Mouse (Mus musculus) cerebellum, adult 9-10 months (tissue): ENCODE measurements around the gene Ccnd3.

Experiments used
- DNase-seq: peaks from one replicate; pipeline ENCODE4 v3.0.0; 2022

The Ccnd3 gene

GRCm38 (mm10) chr17:47626031-47626430, 121.2 kb downstream of the Ccnd3 start:
- DNase-seq = no peak

GRCm38 (mm10) chr17:47627791-47628190, 122.9 kb downstream of the Ccnd3 start:
- no peak for DNase-seq

DNA sequence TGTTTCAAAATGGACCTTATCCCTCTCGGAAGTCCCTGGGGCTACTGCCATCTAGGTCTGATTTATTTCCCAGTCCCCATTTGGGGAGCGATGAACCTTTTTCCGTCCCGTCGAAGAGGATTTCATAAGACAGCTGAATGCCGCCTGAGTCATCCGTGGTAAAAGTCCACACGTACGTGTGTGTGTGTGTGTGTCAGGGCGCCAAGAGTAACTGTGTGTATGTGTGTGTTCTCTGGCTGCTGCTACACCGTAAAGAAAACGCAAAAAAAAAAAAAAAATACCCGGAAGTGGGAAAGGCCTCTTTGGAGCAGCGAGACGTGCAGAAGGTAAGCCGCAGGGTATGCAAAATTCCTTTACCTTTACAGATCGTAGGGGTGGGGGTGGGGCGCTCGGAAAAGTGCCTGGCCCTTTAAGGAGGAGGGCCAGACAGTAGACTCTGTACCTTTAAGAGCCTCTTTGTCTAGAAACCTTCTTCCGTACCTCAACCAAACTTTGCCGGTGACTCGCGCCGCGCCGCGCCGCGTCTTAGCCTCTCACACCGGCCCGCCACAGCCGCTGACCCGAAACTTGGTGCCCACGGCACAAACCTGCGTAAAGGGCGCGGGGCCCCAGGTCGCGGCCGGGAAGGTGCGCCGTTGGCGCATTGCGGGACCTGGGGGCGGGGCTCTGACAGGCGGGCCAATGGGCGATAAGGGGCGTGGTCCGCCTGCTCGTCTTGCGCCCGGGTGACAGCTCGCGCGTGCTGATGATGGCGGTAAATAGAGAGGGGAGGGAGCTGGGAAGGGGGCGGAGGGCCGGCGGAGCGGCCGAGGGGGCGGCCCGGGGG, 124.2 kb downstream of the Ccnd3 start:
- DNase-seq = peak; percentile 95

DNA sequence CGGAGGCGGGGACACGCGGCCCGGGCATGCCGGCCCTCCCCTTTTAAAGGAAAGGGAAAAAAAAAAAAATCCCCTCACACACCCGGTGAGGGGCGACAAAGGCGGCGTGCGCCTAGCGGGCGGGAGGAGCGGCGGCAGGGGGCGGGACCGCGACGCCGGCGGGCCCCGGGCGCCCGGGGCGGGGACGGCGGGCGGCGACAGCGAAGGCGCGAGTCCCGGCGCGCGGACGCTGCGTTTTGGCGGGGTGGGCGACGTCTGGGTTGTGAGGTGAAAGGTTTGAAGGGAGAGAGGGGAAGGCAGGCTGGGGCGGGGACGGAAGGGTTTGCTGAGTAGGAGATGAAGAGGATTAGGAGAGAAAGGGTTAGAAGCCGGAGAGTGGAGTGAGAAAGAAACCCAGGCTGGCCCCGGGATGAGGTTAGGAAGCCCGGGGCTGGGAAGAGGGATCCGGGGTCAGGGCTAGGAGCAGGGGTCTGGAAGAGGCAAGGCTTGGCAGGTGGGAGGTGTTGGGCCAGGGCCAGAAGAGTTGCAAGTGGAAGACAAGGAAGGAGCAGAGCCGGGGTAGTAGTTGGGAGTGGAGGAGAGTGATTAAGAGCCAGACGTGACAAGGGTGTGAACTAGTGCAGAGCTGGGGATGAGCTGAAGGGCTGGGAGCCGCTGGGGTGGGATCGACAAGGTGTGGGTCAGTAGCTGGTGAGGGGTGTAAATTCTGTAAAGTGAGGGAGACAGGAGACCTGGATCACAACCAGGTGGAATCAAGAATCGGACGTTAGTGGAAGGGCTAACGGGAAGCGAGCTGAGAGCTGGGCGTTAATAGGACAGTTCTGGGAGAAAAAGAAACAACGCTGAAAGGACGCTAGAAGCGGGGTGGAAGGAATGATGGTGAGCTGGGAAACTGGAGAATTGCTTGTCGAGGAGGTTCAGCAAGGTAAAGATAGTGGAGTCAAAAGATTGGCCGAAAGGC, 125.1 kb downstream of the Ccnd3 start:
- peak; percentile 74 for DNase-seq

DNA sequence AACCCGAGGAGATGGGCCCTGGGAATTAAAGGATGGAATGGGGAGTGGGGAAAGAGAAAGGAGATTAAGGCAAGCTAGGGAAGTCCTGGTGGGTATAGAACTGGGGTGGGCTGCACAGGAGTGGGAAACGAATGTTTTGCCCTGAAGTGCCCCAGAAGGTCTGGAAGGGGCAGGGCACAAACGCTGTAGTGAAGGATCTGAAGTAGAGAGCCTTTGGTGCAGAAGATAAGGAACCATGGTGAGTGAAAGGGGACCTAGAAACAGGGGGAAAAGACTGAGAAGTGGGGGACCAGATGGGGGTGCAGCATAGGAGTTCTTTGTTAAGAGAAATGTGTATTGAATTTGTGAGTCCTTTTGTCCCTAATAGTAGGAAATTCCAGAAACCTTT, 125.8 kb downstream of the Ccnd3 start, which contains the start of gene Usp49:
Gene Usp49 (plus strand): TSS at position 13 of the 388 bp plus-strand sequence.
- DNase-seq = no peak

DNA sequence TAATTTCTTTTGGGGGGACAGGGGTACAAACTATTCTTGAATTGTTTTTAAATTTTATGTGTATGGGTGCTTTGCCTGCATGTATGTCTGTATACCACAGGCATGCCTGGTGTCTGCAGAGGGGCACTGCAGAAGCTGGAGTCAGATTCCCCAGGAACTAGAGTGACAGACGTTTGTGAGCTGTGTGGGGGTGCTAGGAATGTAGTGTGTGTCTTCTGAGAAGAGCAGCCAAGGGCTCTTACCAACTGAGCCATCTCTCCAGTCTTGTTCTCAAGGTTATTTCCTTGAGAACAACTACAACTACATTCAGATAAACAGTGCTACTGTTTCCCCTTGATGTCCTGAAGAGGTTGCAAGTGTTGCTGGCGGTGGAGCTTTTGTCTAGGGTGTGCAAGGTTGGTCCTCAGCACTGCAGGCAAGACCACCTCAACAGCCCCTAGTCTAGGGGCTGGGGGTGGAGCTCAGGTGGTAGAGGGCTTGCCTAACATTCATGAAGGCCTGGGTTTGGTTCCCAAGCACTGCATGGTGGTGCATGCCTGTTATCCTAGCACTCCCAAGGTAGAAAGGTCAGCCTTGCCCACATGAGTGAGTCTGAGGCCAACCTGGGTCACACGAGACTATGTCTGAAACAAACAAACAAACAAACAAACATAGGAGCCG, 127.5 kb downstream of the Ccnd3 start:
- DNase-seq = no peak

GRCm38 (mm10) chr17:47633999-47634770, 129.3 kb downstream of the Ccnd3 start:
- DNase-seq = no peak

- no peak for DNase-seq
These were observed 138.1 kb downstream of the Ccnd3 start for GRCm38 (mm10) chr17:47642992-47643391.

DNA sequence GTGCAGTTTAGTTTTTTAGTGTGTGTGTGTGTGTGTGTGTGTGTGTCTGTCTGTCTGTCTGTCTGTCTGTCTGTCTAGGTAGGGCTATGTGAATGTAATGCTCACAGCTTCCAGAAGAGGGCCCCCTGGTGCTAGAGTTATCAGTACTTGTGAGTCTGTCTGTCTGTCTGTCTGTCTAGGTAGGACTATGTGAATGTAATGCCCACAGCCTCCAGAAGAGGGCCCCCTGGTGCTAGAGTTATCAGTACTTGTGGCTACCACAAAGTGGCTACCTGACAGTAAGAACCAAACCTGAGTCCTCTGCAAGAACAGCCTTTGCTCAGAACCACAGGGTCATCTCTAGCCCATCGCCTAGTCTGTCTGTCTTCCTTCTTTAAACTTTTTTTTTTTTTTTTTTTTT, 141.8 kb downstream of the Ccnd3 start:
- DNase-seq = peak; percentile 43

DNA sequence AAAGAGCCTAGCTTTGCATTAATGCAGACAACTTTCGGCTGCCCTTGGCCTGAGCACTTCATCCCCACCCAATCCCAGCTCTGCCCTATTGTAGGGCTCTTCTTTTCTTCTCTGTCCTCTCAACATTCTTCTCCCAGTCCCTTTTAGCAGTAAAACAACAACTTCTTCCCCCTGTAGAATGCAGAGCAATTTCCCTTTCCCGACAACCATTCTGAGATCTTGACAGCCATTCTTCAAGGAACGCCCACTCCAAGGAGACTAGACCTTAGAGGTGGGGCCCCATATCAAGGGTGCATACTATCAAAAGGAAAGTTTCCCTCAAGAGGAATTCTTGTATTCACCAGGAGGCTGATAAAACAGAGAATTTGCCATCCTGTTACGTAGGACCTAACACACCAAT, 144.1 kb downstream of the Ccnd3 start:
- DNase-seq = no peak
